Mouse (Mus musculus): ENCODE data around the gene Tor1a.
"Not testable (repeated sequence)": the region's sequence is repeated elsewhere in the genome, so short reads cannot be mapped to it uniquely, and the experiment has no call there.

Tor1a gene

DNA sequence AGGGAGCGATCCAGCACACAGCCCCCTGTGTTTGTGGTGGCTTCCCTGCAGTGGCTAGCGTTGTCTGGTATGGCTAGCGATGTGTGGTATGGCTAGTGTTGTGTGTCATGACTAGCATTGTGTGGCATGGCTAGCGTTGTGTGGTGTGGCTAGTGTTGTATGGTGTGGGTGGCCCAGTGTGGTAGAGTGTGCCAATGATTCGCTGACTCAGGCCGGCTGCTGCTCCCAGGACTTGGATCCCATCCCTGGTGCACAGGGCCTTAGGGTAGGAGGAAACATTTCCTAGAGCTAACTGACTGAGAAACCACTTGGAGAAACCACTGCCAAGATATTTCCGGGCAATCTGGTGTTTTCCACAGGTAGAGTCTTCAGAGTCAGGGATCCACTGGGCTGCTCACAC lies 50.1 kb downstream of the Tor1a start:
- no peak for DNase-seq

- DNase-seq = not testable (repeated sequence)
These were observed 51.8 kb downstream of the Tor1a start for GRCm38 (mm10) chr2:30915933-30916332.

- no peak for DNase-seq
These were observed 52.4 kb downstream of the Tor1a start for GRCm38 (mm10) chr2:30915376-30915775.

DNA sequence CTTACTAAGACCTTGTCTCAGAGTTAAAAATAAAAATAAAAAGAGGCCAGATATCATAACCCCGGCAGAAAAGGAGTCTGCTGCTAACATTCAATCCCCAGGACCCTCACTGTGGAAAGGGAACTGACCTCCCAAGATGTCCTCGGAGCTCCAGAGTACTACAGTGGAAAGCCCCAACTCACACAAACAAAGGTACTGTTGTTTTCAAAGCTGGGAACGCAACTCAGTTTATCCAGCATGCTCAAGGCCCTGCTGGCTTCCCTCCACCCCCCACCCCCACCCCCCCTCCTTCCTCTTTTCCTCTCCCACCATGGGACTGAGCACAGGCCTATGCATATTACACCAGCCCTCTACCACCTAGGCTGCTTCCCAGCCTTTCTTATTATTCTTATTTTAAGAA lies 52.9 kb downstream of the Tor1a start:
- no peak for DNase-seq

DNA sequence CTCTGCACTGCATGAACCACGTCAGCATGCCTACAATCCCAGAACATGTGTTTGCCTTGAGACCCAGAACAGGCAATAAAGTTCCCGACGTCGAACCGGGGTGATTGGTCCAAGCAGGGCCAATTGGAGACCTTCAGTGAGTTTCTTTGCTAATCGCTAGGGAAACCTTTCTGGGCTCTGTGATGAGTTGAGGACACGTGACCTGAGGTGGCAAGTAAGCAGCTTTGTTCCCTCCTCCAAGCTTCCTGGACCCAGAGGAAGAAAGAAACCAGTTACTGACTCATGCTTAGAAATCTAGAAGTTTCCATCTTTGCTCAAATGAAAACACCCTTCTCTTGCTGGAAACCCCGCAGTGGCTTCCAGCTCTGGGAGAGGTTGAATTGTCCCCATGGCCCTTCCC lies 54.7 kb downstream of the Tor1a start:
- no peak for DNase-seq

GRCm38 (mm10) chr2:30912291-30912773 lies 55.4 kb downstream of the Tor1a start:
- peak; percentile 85 for DNase-seq
